Mouse (Mus musculus): ENCODE measurements around the gene Rrp36. TPM values are rescaled to one million over a fixed set of nuclear protein-coding genes. Genes with fewer than 3 reads are reported as not detected.

Rrp36 gene
- total RNA-seq (2021) = 10 to 100 TPM in 1 of 2 experiments, 1 to 10 TPM in 1; 8.4 to 11.8 TPM
- long read RNA-seq, experiment 1, transcript Rrp36-201 (7 exons, 1,195 nt) = major isoform, 11 of 16 reads
- long read RNA-seq, experiment 1, partial matches to known transcripts = 1 of 16 reads
- long read RNA-seq, experiment 1, other reads (novel, unspliced or antisense) = 4 of 16 reads
- long read RNA-seq, experiment 2, transcript Rrp36-201 (7 exons, 1,195 nt) = major isoform, 15 of 16 reads
- long read RNA-seq, experiment 2, partial matches to known transcripts = 0 of 16 reads
- long read RNA-seq, experiment 2, other reads (novel, unspliced or antisense) = 1 of 16 reads

- peak; percentile 93 for DNase-seq (ENCODE audit: low spot score)
These were observed at the start of gene Rrp36 for GRCm38 (mm10) chr17:46673850-46674529. Gene Rrp36 (minus strand): TSS chr17:46674352.

- DNase-seq (ENCODE audit: low spot score) = no peak
These were observed 46.9 kb upstream of the Rrp36 start for GRCm38 (mm10) chr17:46721077-46721476.

- peak; percentile 14 for DNase-seq (ENCODE audit: low spot score)
These were observed 40.8 kb upstream of the Rrp36 start for GRCm38 (mm10) chr17:46714756-46715481.

GRCm38 (mm10) chr17:46713849-46714248 is 39.7 kb upstream of the Rrp36 start:
- DNase-seq (ENCODE audit: low spot score) = no peak

GRCm38 (mm10) chr17:46712442-46712841 is 38.3 kb upstream of the Rrp36 start:
- no peak for DNase-seq (ENCODE audit: low spot score)

- peak; percentile 52 for DNase-seq (ENCODE audit: low spot score)
These were observed 37.6 kb upstream of the Rrp36 start for GRCm38 (mm10) chr17:46711612-46712271.

GRCm38 (mm10) chr17:46710959-46711597 is 36.9 kb upstream of the Rrp36 start, which contains the start of gene Pex6:
Gene Pex6 (plus strand): TSS chr17:46711463.
- peak; percentile 93 for DNase-seq (ENCODE audit: low spot score)

- peak; percentile 58 for DNase-seq (ENCODE audit: low spot score)
These were observed 32.4 kb upstream of the Rrp36 start for GRCm38 (mm10) chr17:46706375-46707089.

GRCm38 (mm10) chr17:46704887-46705835 is 31.0 kb upstream of the Rrp36 start, which contains the start of gene Ppp2r5d:
Gene Ppp2r5d (minus strand): TSS chr17:46705111.
- DNase-seq (ENCODE audit: low spot score) = peak; percentile 98

- peak; percentile 15 for DNase-seq (ENCODE audit: low spot score)
These were observed 30.1 kb upstream of the Rrp36 start for GRCm38 (mm10) chr17:46703971-46704886.

- DNase-seq (ENCODE audit: low spot score) = no peak
These were observed 28.4 kb upstream of the Rrp36 start for GRCm38 (mm10) chr17:46702506-46702905.

GRCm38 (mm10) chr17:46702100-46702499 is 27.9 kb upstream of the Rrp36 start:
- DNase-seq (ENCODE audit: low spot score) = no peak

- no peak for DNase-seq (ENCODE audit: low spot score)
These were observed 27.3 kb upstream of the Rrp36 start for GRCm38 (mm10) chr17:46701489-46701888.

GRCm38 (mm10) chr17:46699912-46700311 is 25.8 kb upstream of the Rrp36 start:
- DNase-seq (ENCODE audit: low spot score) = no peak

GRCm38 (mm10) chr17:46699245-46699644 is 25.1 kb upstream of the Rrp36 start:
- DNase-seq (ENCODE audit: low spot score) = no peak

- DNase-seq (ENCODE audit: low spot score) = no peak
These were observed 24.4 kb upstream of the Rrp36 start for GRCm38 (mm10) chr17:46698515-46698914.

- no peak for DNase-seq (ENCODE audit: low spot score)
These were observed 20.4 kb upstream of the Rrp36 start for GRCm38 (mm10) chr17:46694517-46695063.

GRCm38 (mm10) chr17:46691390-46691789 is 17.2 kb upstream of the Rrp36 start:
- no peak for DNase-seq (ENCODE audit: low spot score)

Data from gastrocnemius, adult 18-20 months (tissue).